Mouse (Mus musculus) cerebellum, adult 9-11 months (tissue): ENCODE results near the gene Ston2.

ENCODE experiments used
- DNase-seq: peaks from one replicate; pipeline ENCODE4 v3.0.0; 2022

Ston2 gene

GRCm38 (mm10) chr12:91787959-91788437, at the start of gene Ston2:
TSS of gene Ston2 (minus strand) at chr12:91788387.
- no peak for DNase-seq

DNA sequence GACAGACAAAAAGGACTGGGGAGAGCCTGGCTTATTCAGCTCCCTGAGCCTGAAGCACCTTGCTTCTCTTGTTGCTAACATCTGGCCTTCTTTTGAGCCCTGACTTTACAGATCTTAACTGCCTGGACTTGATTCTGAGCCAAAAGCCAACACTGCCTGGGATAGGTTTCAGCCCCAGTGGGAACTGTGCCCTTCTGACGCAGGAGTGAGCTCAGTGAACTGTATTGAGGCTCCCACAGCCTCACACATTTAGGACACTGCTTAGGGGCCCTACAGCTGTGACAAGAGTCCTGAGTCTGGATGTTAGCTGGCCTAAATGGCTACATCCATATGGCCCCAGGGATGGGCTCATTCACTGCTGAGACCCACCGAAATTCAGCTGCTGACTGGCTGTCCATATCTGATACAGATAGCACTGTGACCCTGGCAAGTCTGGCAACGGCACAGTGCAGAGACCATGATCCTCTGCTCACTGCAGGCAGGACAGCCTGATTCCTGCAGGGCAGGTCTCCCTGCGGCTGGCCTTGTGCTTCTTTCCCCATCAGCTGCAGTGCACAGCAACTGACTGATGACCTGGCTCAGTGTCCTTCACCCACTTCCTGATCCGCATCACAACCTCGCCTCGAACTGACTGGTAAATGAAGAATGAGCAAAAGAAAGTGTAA, 49.3 kb upstream of the Ston2 start:
- no peak for DNase-seq

DNA sequence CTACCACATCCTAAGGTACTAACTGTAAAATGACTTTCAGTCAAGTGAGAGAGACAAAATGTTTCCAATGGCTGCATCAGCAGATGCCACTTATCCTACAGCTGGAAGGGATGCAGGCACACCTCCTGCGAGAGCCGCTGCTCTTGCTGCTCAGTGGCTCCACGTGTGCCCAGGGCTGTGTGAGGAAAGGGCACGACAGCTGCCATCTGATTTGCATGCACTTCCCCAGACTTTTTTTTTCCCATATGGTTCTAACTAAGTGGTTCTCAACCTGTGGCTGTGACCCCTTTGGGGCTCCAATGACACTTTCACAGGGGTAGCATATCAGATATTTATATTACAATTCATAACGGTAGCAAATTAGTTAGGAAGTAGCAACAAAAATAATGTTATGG, 45.7 kb upstream of the Ston2 start:
- DNase-seq, result no peak

DNA sequence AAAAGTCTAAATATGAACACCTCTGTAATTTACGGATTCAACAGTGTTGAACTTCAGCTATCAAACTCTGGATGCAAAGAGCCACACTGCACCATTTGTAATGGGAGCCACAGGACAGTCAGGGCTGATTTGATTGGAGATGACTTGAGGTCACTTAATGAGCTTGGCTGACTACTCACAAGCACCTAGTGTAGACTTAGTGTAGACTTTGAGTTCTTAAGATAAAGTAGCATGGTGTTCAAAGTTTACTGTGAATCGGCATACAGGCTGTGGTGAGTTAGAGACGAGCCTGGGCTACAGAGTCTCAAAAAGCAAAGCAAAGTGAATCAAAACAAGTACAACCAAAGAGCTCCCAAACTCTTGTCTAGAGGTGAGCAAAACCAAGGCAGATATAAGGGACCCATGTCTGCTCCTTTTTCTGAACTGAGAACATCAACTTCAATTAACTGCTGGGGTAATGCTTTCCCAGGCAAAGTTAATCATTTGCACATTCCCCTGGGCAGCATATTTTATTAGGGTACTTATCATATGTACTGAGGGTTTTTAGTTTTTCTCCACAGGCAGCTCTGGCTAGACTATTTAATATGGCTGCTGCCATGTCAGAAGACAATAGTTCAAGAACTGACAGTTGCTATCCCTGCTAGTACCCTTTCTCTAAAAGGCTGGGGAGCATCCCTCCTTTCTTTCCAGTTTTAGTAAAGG, 45.2 kb upstream of the Ston2 start:
- DNase-seq, result no peak

DNA sequence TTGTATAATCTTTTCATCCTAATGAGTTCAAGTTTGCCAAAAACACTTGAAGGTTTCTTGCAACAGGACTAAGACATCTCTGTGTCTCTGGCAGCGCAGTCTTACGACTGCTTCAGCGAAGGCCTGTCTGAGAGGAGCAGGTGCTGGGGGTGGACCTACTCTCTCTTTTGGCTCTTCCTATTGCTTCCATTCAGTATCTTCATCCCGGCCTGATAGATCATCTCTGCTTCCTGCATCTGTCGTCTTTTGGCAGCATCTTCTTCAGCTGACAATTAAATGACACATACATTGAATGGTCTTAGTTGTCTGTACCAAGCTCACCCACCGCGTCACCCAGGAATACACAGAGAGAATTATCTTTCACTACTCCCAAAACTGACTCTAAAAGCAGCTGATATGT, 43.2 kb upstream of the Ston2 start:
- DNase-seq, result no peak

DNA sequence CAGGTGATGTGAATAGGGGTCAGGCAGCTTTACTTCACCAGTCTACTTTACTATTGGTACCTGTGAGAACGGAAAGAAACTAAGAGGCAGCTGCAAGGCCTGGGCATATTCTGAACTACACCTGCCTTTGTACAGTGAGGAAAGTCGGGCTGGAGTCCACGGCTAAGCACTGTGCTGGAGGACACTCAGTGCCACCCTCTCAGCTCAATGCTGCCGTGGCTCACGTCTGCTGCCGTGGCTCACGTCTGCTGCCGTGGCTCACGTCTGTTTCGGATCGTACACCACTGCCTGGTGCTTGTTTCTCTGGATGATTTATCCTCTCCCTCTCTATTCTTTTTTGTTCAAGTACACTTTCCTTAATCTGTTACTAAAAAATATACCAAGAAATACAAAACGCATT, 32.3 kb upstream of the Ston2 start:
- DNase-seq, result no peak

DNA sequence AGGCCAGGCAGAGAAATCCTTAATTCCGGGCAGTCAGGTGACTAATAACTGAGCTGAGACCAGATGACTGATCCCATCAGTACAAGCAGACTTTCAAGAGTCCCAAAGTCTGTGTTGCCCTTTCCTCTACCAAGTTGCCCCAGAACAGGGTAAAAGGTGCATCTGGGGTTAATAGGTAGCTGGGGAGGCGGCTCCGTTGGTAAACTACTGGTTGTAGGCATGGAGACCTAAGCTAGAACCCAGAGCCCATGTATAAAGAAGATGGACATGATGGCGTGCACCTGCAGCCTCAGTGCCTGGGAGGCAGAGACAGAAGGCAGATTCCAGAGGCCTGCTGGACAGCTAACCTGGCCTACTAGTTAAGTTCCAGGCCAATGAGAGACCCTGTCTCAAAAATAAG, 30.5 kb upstream of the Ston2 start:
- DNase-seq, result no peak

GRCm38 (mm10) chr12:91815990-91816389, 27.8 kb upstream of the Ston2 start:
- DNase-seq, result peak; percentile 21

GRCm38 (mm10) chr12:91815552-91815951, 27.4 kb upstream of the Ston2 start:
- DNase-seq, result no peak

DNA sequence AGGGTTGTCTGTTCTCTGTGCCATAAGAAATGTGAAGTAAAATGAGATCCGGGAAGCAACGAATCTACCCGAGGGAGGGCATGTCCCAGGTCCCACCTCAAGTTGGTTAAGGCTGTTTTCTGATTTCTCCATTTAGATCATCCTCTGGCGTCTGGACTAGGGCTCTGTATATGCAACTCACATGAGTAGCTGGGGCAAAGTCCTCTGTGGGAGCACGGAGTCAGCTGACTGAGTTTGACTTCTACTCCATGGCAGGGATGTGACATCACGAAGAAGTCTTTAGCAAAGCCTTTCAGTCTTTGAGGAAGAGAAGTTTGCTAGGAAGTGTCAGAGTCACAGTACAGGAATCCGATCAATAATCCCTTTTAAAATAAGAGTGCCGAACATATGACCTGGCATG, 20.7 kb upstream of the Ston2 start:
- no peak for DNase-seq

GRCm38 (mm10) chr12:91807761-91808160, 19.6 kb upstream of the Ston2 start:
- DNase-seq, result no peak

DNA sequence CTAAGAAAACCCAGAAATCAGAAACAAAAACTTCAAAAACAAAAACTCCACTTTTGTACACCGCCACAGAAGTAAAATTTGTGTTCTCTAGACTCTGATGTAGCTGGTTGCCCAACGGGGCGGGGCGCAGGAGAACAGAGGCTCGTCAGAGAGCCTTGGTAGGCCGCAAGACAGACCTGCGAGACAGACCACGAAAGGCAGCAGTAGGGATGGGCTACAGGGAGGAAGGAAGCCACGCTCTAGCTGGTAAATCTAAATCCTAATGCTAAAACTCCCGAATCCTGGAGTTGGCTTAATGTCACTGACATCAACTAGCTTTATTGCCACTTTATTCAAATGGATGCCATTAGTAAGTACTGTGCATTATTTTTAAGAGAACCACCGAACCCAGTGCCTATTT, 18.9 kb upstream of the Ston2 start:
- no peak for DNase-seq

DNA sequence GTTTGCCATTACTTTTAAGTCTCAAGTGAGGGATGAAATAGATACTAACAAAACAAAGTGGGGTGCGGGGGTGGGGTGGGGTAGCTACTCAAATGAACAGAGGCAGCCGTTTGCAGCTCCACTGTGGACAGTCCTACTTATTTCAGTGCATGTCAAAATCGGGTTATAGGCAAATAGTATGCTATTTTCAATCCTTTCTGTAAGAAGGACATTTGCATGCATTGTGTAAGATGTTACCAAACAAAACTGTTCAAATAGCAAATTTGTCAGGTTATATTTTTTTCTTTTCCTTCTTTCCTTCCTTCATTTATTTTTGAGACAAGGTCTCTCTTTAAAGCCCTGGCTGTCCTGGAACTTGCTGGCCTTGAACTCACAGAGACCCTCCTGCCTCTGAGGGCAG, 16.1 kb upstream of the Ston2 start:
- no peak for DNase-seq

DNA sequence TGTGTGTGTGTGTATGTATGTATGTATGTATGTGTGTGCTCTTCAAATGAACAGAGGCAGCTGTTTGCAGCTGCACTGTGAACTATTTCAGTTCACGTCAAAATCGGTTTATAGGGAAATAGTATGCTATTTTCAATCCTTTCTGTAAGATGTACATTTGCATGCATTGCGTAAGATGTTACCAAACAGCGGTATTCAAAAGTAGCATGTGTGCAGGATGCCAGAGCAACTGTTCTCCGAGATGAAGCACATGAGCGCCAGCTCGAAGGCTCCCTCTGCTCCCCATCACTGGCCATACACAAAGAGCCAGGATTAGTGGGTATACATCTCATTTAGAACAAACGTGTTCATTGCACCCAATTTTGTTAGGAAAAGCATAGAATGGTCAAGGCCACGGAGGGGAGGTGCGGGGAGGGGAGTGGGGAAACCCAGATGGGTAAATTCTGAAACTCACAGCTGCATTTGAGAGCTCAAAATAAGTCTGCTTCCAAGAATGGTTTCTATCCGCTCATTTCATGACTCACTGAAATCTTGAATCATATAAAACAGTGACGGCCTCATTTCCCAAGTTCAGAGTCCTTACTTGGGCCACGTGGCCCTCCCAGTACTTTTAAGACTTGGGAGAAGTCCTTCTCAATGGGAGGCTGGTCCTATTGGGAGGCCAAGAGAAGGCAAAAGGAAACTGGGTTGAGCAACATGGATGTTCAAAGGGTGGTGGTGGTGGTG, 15.2 kb upstream of the Ston2 start:
- DNase-seq, result no peak

DNA sequence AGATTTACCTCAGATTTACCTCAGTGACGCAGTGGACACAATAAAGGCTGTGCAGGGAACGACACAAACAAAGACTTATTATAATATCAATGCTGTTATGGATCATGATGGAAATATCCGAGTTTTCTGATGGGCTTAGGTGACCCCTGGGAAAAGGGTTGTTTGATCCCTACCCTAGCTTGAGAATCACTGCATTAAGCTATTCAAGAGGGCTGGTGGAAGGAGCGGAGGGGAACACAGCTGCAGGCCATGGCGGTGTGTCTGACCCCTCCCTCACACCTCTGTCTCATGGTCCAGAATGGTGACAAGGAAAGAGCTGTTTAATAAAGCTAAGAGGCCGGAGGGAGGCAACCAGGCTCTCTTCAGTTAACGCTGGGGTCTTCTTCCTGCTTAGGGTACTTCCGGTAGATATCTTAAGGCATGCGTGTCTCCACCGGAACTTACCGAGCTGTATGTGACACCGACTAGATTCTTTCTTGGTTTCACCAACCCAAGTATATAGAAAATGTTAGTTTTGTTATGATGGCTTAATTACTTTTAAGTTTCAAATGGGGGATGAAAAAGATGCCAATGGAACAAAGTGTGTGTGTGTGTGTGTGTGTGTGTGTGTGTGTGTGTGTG, 14.5 kb upstream of the Ston2 start:
- DNase-seq, result no peak

- DNase-seq, result no peak
These were observed 12.7 kb upstream of the Ston2 start for GRCm38 (mm10) chr12:91800861-91801385.

GRCm38 (mm10) chr12:91799821-91800335, 11.7 kb upstream of the Ston2 start:
- DNase-seq, result no peak

GRCm38 (mm10) chr12:91799379-91799773, 11.2 kb upstream of the Ston2 start:
- no peak for DNase-seq

DNA sequence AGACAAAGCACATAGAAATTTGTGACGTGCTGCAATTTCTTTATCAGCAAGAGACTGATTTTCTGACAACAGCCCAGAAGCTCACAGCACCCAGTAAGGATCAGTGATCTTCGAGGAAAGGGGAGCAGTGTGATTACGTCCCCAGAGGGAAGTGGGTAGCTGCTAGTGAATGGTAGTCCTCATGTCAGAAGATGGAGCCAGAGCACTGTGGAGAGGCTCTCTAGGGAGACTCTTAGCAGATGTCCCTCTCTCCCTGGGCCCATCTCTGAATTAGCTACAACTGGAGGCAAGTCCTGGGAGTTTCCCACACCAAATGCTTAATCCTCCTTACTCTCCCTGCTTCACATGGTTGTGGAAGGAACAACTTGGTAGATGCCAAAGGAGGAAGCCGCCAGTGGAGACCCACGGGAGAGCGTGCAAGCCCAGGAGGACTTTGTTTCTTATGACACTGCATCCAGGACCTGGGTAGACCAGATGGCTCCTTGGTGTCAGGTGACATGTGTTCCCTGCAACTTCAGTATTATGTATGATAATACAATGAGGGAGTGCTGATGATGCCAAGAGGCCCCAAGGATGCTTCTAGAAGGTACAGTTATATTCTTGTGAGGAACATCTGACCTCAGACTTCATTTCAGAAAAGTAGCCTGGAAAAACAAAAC, 10.7 kb upstream of the Ston2 start:
- DNase-seq, result no peak

- no peak for DNase-seq
These were observed 8.6 kb upstream of the Ston2 start for GRCm38 (mm10) chr12:91796774-91797173.

- no peak for DNase-seq
These were observed 5.1 kb upstream of the Ston2 start for GRCm38 (mm10) chr12:91793266-91793665.

DNA sequence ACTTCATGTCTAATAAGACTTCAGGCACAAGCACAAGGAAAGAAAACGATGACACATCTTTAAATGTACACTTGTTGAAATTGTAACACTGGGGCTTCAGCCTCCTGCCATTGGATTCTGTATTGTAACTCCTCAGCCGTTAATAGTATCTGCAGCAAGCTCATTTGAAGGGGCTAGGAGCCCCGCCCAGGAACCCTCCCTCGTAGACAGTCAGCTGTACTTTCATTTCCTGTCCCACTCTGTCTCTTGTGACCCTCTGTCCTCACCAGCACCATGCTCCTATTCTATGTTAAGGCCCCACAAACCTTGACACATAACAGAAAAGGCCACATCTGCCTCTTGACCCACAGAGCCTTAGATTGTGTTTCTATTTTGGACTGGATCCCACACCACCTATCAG, 3.6 kb upstream of the Ston2 start:
- no peak for DNase-seq

DNA sequence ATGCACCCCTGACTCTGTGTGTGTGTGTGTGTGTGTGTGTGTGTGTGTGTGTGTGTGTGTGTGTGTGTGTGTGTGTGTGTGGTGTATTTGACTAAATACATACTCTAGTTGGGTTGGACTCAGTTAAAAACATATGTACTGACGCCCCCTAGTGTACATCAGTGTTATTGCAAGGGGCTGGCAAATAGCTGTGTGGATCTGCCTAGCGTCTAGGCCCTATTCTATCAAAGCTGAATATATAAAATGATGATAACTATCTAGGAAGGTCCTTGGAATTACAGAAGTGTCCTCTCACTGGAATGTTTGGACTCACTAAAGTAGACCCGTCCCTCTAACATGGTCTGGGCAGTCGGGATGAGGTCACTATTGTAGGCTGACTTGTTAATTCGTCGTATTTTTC, 1.6 kb upstream of the Ston2 start:
- peak; percentile 24 for DNase-seq
